Mouse (Mus musculus) B cell, adult 62 days (primary cell): ENCODE measurements around the gene Pxdn. TPM values are rescaled to one million over a fixed set of nuclear protein-coding genes. Genes with fewer than 3 reads are reported as not detected.

Experiments used
- total RNA-seq: library from RNA; stranded (reverse); gene quantifications from 4 replicates; pipeline ENCODE4 v1.2.4, GENCODE M21; 2023

Gene Pxdn
- not detected in 4 replicates for total RNA-seq

GRCm38 (mm10) chr12:29937308-29937707, at the start of gene Pxdn:
Pxdn (plus strand) TSS chr12:29937608.

Other genes starting within 250 kb of the Pxdn start
- gene Tpo, start 195.0 kb downstream of the Pxdn start, total RNA-seq: not detected in 4 replicates